Mouse (Mus musculus) T-helper 2 cell (primary cell): ENCODE measurements around the gene Slc46a3.

ENCODE experiments used
- in situ Hi-C: fragments of 300-600 bp; cut with MboI, MseI; formaldehyde crosslinking; loops from one replicate; pipeline ENCODE4 v1.15.1; 2025; ENCODE audit warnings: high pct_unique_total_duplicates

Slc46a3 gene

DNA sequence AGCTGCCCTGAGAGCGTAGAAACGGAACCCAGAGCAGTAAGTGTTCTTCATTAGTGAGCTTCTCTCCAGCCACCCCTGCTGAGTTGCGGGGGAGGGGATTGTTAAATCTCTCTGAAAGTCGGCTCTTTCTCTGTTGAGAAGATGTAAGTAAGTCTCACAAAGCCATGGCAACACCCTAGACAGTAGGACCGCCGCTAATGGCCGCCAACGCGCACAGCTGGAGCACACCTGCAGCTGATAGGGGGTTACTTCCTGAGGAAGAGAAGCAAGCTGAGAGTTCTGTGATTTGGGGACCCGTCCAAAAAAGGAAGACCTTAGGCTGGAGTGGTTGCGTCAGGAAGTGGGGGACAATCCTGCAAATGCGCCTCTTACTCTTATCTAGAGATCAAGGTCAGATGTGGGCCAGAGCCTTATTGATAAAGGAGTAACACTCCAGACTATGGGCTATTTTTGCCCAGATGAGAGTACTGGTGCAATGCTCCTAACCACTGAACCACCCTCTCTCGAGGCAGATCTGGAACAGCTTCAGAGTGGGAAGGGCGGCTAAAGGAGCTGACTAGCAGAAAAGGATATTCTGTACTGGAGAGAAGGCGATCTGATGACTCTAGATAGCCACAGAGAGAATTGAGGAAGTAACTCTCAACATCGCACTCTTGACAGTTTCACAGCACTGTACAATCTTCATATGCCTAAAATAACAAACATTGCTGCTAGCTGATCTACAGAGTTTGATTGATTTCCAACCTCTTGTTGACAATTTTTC lies 1.0 kb upstream of the Slc46a3 start:
- in situ Hi-C loops, result no loop called here

- in situ Hi-C loops, result no loop called here
These were observed 705 bp downstream of the Slc46a3 start for GRCm38 (mm10) chr5:147893766-147894454.

- in situ Hi-C loops, result no loop called here
These were observed 1.5 kb downstream of the Slc46a3 start for GRCm38 (mm10) chr5:147893143-147893542.

- in situ Hi-C loops, result no loop called here
These were observed 1.9 kb downstream of the Slc46a3 start for GRCm38 (mm10) chr5:147892735-147893134.

- in situ Hi-C loops, result no loop called here
These were observed 6.0 kb downstream of the Slc46a3 start for GRCm38 (mm10) chr5:147888313-147889297.

GRCm38 (mm10) chr5:147883581-147883980 lies 11.0 kb downstream of the Slc46a3 start:
- in situ Hi-C loops, result no loop called here

- in situ Hi-C loops, result no loop called here
These were observed 14.5 kb downstream of the Slc46a3 start for GRCm38 (mm10) chr5:147879971-147880682.

DNA sequence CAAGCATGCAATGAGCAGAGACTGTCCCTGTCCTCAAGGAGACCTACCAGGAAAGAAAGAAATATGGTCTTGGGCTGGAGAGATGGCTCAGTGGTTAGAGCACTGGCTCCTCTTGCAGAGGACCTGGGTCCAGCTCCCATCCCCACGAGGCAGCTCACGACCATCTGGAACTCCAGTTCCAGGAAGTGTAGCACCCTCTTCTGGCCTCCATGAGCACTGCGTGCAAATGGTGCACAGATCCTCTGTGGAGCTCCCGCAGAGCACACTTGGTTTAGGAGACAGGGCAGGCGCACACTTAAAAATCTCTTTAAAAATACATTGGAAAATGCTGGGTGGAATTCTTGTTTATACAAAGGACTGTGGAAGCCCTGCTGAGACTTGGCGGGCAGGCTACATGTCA lies 17.1 kb downstream of the Slc46a3 start:
- in situ Hi-C loops, result no loop called here

- in situ Hi-C loops, result no loop called here
These were observed 19.4 kb downstream of the Slc46a3 start for GRCm38 (mm10) chr5:147875210-147875609.

DNA sequence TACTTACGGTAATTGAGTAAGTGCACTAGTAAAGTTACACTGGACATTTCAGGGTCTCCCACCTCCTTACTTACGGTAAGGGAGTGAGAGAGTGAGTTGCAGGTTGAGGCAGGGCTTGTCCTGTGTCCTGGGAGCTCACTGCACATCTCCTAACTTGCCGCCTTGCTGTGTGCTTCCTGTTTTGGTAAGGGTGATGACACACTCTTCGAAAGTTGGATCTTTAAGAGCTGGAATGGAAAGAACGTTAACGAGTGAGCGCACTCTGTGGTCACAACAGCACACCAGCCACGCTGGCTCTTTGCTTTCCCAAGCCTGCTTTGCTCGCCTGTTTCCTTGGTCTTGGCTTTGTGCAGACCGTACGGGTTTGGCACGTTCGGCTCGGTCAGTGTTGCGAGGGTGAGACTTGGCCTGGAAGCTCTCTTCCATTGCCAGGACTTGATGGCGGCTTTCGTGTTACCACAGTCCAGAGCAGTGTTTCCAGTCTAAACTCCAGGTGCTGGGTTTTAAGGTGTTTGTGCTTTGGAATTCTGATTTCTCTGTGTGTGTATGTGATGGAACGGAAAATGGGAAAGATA lies 20.0 kb downstream of the Slc46a3 start:
- in situ Hi-C loops, result loop anchor here (25.0 kb wide), 1 partner anchor 462 kb away; the partner anchor contains the start of gene Flt3

DNA sequence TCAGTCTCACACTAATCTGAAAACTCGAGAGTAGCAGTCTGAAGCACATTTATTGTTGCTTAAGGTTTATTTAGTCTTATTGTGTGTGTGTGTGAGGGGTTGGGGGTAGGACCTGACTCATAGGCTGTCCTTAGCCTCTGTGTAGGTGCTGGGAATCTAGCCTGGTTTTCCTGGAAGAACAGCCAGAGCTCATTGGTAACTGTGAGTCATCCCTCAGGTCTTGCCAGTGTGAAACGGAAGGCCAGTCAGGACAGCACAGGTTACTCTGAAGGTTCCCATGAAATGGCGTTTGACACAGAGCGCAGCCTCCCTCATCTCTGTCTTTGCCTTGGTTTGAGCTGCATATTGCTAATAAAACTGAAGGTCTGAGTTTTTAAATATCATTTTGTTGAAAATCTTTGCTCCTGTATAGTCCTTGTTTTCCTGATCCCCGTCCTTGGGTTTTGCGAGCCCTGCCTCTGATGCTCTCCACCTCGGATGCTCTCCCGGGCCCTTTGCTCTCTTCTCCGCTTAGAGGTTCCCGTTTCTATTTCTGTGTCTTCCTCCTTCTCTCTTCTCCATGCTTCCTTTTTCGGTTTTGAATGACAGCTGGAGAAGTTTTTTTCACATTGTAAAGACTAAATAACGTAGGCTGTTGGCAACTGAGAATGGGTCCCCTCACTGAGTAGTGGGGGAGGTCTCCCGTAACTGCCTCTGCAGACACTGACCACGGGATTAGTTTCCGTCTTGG lies 23.4 kb downstream of the Slc46a3 start:
- in situ Hi-C loops, result loop anchor here (25.0 kb wide), 1 partner anchor 459 kb away; the partner anchor contains the start of gene Flt3

- in situ Hi-C loops, result loop anchor here (25.0 kb wide), 1 partner anchor 458 kb away; the partner anchor contains the start of gene Flt3
These were observed 24.3 kb downstream of the Slc46a3 start for GRCm38 (mm10) chr5:147870296-147870695.

- in situ Hi-C loops, result loop anchor here (25.0 kb wide), 1 partner anchor 457 kb away; the partner anchor contains the start of gene Flt3
These were observed 25.0 kb downstream of the Slc46a3 start for GRCm38 (mm10) chr5:147869568-147869967.

DNA sequence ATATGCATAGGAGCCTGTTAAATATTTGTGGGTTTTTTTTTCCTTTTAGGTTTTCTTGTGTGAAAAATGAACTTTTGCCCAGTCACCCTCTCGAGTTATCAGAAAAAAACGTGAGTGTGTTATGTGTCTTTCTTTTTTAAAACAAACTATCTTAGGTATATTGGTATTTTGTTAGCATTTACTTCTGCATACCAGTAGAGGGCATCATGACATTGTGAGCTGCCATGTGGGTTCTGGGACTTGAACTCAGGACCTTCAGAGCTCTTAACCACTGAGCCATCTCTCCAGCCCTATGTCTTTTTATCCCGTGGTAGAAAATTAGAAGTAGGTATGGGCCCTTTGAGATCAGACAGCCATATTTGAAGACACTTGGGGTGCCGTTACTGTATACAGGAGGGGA lies 25.9 kb downstream of the Slc46a3 start:
- in situ Hi-C loops, result loop anchor here (25.0 kb wide), 1 partner anchor 456 kb away; the partner anchor contains the start of gene Flt3

DNA sequence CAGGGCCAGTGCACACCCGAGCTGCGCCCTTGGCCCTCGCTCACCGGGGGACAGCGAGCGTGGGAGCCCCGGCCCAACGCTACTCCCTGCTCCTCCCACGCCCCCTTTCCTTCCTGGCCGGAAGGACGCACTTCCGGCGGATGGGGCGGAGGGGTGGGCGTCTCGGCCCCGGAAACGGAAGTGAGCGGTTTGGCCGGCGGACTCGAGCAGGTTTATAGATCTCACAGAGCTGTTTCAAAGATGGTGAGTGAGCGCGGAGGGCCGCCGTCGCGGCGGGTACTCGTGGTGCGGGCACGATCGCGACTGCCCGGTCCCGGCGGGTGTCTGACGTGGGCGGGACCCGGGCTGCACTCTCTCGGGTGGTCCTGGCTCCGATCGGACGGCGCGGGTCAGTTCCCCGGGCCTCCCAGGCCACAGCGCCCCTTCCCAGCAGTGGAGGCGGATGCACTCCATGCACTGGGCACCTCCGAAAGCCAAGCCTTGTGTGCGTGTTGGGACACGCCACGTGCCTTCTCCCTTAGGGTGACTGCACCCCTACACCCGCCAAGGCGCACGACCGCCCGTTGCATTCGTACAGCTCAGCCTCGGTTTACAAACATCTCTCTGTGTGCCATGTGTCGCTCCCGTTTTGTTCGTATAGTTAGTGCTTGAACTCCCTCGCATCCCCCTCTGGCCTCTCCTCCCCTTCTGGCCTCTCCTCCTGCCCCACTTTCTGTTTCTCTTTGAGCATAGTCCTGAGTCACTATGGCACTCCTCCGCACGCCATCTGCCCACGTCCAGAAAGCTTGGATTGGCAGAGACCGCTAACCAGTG lies 34.0 kb downstream of the Slc46a3 start, which contains the start of gene Pomp:
Pomp (plus strand) TSS at position 13 of the 813 bp plus-strand sequence.
- in situ Hi-C loops, result loop anchor here (25.0 kb wide), 1 partner anchor 448 kb away; the partner anchor contains the start of gene Flt3

GRCm38 (mm10) chr5:147860076-147860448 lies 34.6 kb downstream of the Slc46a3 start:
- in situ Hi-C loops, result loop anchor here (25.0 kb wide), 1 partner anchor 448 kb away; the partner anchor contains the start of gene Flt3

DNA sequence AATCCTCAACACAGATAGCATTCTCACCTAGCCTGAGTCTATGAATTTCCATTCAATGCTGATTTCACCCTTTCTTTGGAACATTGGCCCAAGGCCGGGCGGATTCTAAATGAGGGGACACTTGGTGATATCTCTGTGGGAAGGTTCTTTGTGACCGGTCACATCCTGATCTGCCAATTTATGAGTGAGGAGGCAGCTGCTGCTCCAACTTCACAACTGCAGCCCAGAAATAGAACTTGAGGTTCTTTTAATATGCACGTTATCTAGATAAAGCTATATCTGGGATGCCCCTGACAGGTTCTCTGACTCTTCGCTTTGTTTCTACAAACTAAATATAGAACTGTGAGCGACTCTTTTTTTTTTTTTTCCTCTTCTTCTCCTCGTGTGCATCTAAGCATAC lies 44.4 kb downstream of the Slc46a3 start:
- in situ Hi-C loops, result loop anchor here (25.0 kb wide), 1 partner anchor 438 kb away; the partner anchor contains the start of gene Flt3

DNA sequence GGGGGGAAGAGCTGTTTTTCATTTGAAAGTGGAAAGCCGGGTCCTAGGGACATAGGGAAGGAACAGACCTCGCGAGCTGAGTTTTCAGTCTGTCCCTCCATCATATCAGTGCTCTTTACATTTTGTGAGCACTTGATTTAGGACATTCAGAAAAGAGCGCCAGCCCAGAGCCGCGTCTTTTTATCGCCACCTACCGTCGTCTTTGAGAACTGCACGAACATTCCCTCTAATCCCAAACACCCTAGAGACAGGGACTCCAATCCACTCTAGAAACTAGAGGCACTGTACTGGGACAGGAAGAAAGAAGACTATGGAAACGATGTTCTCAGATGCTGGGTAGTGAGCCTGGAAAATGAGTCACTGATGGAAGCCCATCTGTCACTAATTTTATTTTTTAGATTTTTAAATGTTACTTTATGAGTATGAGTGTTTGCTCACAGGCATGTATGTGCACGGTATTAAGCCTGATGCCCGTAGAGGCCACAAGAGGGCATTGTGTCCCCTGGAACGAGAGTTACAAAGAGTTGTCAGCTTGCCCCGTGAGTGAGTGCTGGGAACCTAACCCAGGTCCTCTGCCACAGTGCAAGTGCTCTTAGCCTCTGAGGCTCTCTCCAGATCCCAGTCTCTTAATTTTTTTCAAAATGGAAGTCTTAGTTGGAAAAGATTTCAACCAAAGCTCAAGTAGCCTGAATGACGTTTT lies 46.3 kb downstream of the Slc46a3 start:
- in situ Hi-C loops, result no loop called here
